Mouse (Mus musculus): ENCODE data around the gene Primpol. TPM values are rescaled to one million over a fixed set of nuclear protein-coding genes. Genes with fewer than 3 reads are reported as not detected.

Primpol gene
- total RNA-seq (2023): 20.6 TPM

GRCm38 (mm10) chr8:46616879-46617689 is at the start of gene Primpol, which contains the start of gene Casp3:
Gene Primpol, minus strand, starts transcription at chr8:46617212.
Gene Casp3, plus strand, starts transcription at chr8:46617291.

GRCm38 (mm10) chr8:46551615-46552440 is 65.2 kb downstream of the Primpol start, which contains the start of gene Cenpu:
Gene Cenpu, plus strand, starts transcription at chr8:46552028.

Other genes with a start within 250 kb of the Primpol start
- 17.8 TPM for gene Acsl1, start 146.2 kb downstream of the Primpol start, total RNA-seq (2023)
- 2.8 TPM for gene Cenpu, start 65.2 kb downstream of the Primpol start, total RNA-seq (2023)
- gene Casp3, start 79 bp upstream of the Primpol start, total RNA-seq (2023): 12.6 TPM
- 171 TPM for gene Irf2, start 122.5 kb upstream of the Primpol start, total RNA-seq (2023)

Data from CD4-positive naive resting alpha-beta T cell, adult 76 days (primary cell).